Mouse (Mus musculus) thymus, adult 2 months (tissue): ENCODE data around the gene Evx2. TPM values are rescaled to one million over a fixed set of nuclear protein-coding genes. Genes with fewer than 3 reads are reported as not detected.

Experiments
- DNase-seq: peaks from one replicate; pipeline ENCODE4 v3.0.0; 2021
- H3K27ac ChIP-seq: fragments of 200-500 bp; 2 replicates; pipeline ENCODE4 v1.5.1; 2012; ENCODE audit warnings: low read length, control low read depth; ENCODE audit not compliant: control insufficient read depth, insufficient read depth
- H3K27me3 ChIP-seq: fragments of 200-500 bp; 2 replicates; pipeline ENCODE4 v1.6.1; 2012; ENCODE audit warnings: mild to moderate bottlenecking, low read length, moderate library complexity, mixed read lengths; ENCODE audit not compliant: control insufficient read depth, insufficient read depth
- H3K36me3 ChIP-seq: fragments of 200-500 bp; 2 replicates; pipeline ENCODE4 v1.6.1; 2012; ENCODE audit warnings: mild to moderate bottlenecking, low read length, moderate library complexity; ENCODE audit not compliant: control insufficient read depth, insufficient read depth
- H3K4me1 ChIP-seq: fragments of 200-500 bp; replicated peaks from 2 replicates; pipeline ENCODE4 v1.6.1; 2012; ENCODE audit warnings: low read length; ENCODE audit not compliant: control insufficient read depth, insufficient read depth
- H3K4me3 ChIP-seq: fragments of 200-500 bp; 2 replicates; pipeline ENCODE4 v1.5.1; 2012; ENCODE audit warnings: mild to moderate bottlenecking, low read length, control low read depth, moderate library complexity; ENCODE audit not compliant: control insufficient read depth, insufficient read depth
- CTCF ChIP-seq: fragments of 200-500 bp; IDR thresholded peaks from 2 replicates; pipeline ENCODE4 v1.5.1; 2012; ENCODE audit warnings: mild to moderate bottlenecking, control low read depth, low read length, moderate library complexity, borderline replicate concordance; ENCODE audit not compliant: control insufficient read depth, poor library complexity, insufficient read depth; ENCODE audit errors: extremely low read depth
- POLR2A ChIP-seq: fragments of 200-500 bp; IDR thresholded peaks from 2 replicates; pipeline ENCODE4 v1.6.1; 2012; ENCODE audit warnings: mild to moderate bottlenecking, low read length, control low read depth, moderate library complexity; ENCODE audit not compliant: control insufficient read depth, poor library complexity, insufficient read depth; ENCODE audit errors: extremely low read depth
- WGBS: fragments of 180-500 bp; shearing (Covaris S2); methylation state at CpG from one replicate; pipeline ENCODE4 v1.1.7; 2018; 5-methylcytosine and 5-hydroxymethylcytosine counted together
- polyA plus RNA-seq: library from polyadenylated mRNA; depleted of rRNA; stranded (reverse); fragments of >200 nt; gene quantifications from 2 replicates; pipeline ENCODE4 v1.2.3, GENCODE M21; 2012; rRNA removed

Evx2 gene
- not detected in 2 replicates for polyA plus RNA-seq

DNA sequence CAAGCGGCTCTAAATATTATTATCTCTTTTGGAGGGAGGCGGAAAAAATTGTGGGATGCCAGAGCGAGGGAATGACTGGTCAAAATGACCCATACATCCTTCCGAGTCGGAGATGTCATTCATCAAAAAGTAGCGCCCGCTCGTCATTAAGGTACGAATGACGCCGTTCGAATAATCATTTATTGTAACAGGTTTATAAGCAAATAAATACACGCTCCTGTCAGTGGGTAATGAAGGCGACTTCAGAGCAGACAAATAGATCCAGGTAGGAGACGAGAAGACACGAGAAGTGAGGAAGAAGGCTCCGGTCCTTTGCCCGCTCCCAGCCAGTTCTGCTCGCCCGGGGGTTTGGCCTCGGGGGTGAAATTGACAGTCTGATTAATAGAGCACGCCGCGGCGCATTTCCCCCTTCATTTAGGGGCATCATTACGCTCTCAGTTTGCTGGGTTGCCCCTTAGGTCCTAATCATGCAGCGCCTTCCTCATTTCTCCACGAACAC, at the start of gene Evx2:
Evx2 (minus strand) TSS at position 51 of the 499 bp plus-strand sequence.
- Histone ChIP-seq H3K4me3 (no peak within 1 kb of the TSS), H3K27ac (no peak within 1 kb of the TSS), H3K4me1 (no peaks in the 10 kb centered on the region), H3K27me3 (peaks cover 45% of the 10 kb centered on the region), H3K36me3 (no peaks in the 10 kb centered on the region)
- WGBS = 11% methylated on average over 28 of the region's 28 CpGs
- DNase-seq = no peak
- TF ChIP-seq POLR2A (no peak), CTCF (no peak)

GRCm38 (mm10) chr2:74708676-74709075, 49.3 kb upstream of the Evx2 start:
- H3K4me3 ChIP-seq = no peak overlapping the region
- WGBS = 71% methylated on average over 4 of the region's 4 CpGs
- TF ChIP-seq POLR2A (no peak), CTCF (no peak)

DNA sequence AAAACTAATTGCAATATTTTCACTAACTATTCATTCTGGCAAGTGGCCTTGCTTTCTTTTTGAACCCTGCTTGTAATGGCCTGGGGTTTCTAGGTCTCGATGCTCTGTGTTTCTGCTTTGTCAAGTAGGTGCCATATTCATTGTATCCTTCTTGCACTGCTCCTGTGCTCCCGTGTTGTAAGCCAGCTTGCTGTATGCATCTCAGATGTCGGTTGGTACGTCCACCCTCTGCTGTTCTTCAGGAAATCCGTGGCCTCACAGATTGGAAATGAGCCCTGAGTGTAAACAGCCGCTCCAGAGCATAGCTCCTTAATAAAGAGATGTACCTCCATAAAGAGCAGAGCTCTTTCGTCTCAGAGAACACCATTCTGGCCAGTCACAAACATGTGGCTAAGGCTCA, 48.2 kb upstream of the Evx2 start:
- H3K4me3 ChIP-seq = no peak overlapping the region
- H3K27me3 ChIP-seq = peaks cover 29% of the 10 kb centered on the region
- H3K4me1 ChIP-seq = peaks cover 11% of the 10 kb centered on the region

More at GRCm38 (mm10) chr2:74708676-74709075, 49.3 kb upstream of the Evx2 start:
- H3K36me3 ChIP-seq = no peaks in the 10 kb centered on the region
- H3K27me3 ChIP-seq = peaks cover 29% of the 10 kb centered on the region
- no peak overlapping the region for H3K27ac ChIP-seq
- peaks cover 11% of the 10 kb centered on the region for H3K4me1 ChIP-seq
- DNase-seq = no peak

DNA sequence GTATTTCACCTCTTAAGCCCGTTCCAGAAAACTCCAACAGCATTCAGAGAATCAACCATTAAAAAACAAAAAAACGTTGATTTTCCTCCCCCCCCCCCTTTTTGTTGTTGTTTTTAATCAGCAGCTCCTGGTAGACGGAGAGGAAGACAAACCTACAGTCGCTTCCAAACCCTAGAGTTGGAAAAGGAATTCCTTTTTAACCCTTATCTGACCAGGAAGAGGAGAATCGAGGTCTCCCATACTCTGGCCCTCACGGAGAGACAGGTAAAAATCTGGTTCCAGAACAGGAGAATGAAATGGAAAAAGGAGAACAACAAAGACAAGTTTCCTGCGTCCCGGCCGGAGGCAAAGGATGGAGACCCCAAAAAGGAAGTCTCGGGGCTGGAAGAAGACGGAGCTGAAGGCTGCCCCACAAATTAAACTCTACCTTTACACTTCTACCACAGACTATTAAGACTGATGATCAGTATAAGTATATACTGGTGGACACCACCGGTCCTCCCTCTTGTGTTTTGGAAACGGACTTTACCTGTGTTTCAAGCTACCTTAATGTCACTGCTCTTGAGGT, 47.1 kb upstream of the Evx2 start:
- DNase-seq = no peak
- H3K4me3 ChIP-seq = no peak overlapping the region
- WGBS = 15% methylated on average over 13 of the region's 13 CpGs
- no peak overlapping the region for H3K27ac ChIP-seq
- peaks cover 21% of the 10 kb centered on the region for H3K27me3 ChIP-seq
- TF ChIP-seq CTCF (no peak), POLR2A (no peak)
- H3K36me3 ChIP-seq = no peaks in the 10 kb centered on the region
- peaks cover 11% of the 10 kb centered on the region for H3K4me1 ChIP-seq

More for the DNA sequence above, 48.2 kb upstream of the Evx2 start:
- 48% methylated on average over 7 of the region's 7 CpGs for WGBS
- no peak for DNase-seq
- TF ChIP-seq POLR2A = no peak
- no peak for TF ChIP-seq CTCF
- Histone ChIP-seq H3K36me3 (no peaks in the 10 kb centered on the region), H3K27ac (no peak overlapping the region)

- Histone ChIP-seq H3K4me1 (peaks cover 11% of the 10 kb centered on the region), H3K27me3 (peaks cover 19% of the 10 kb centered on the region), H3K36me3 (no peaks in the 10 kb centered on the region), H3K27ac (no peak overlapping the region), H3K4me3 (no peak overlapping the region)
- under 1% methylated on average over 84 of the region's 85 CpGs for WGBS
- TF ChIP-seq POLR2A (no peak), CTCF (no peak)
- no peak for DNase-seq
Observed at GRCm38 (mm10) chr2:74705467-74706089, 46.2 kb upstream of the Evx2 start.

DNA sequence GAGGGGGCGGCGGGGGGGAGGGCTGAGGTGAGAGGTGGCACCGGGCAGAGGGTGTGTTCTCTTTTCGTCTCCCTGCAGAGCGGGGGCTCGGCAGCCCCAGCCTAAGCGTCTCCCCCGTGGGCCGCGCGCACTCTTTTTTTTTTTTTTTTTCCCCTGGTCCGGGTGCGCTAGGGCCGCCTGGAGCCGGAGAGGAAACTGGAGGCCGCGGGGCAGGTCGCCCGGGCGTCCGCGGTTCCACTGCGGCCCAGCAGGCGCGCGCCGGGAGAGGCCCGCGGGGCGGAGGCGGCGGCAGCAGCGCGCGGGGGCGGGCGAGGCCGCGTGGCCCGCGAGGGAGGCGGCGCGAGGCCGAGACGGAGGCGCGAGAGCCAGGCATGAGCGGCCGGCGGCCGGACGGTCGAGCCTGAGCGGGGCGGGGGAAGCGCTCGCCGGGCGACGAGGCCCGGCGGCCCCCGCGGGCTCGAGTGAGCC, 45.7 kb upstream of the Evx2 start:
- Histone ChIP-seq H3K4me1 (peaks cover 11% of the 10 kb centered on the region), H3K27ac (no peak overlapping the region), H3K36me3 (no peaks in the 10 kb centered on the region), H3K27me3 (peaks cover 22% of the 10 kb centered on the region), H3K4me3 (peak overlapping the region; percentile 29; the same call in 1 of the 2 replicates)
- TF ChIP-seq CTCF = no peak
- TF ChIP-seq POLR2A = no peak
- 6% methylated on average over 62 of the region's 66 CpGs for WGBS
- DNase-seq = no peak
